Mouse (Mus musculus): ENCODE data around the gene Gstp2.

GRCm38 (mm10) chr19:4083316-4083715 lies 37.5 kb upstream of the Gstp2 start:
- TF ChIP-seq POLR2A (IDR thresholded peaks at IDR 0.05; ENCODE audit: extremely low read depth, insufficient read depth, low read length) (no peak), CTCF (IDR thresholded peaks at IDR 0.05; ENCODE audit: extremely low read depth, insufficient read depth, low read length) (no peak)

All from cortical plate, adult 2 months (tissue).